ENCODE assay signal across 21 mouse cellular contexts in genomic region chr3:81742124-81742523, GRCm38 (mm10).
"Had no signal": no experiment of that assay in that cellular context is flagged by ENCODE, and none has a peak within 500 bp of the region (broad histone marks: within the 10 kb centered on the region; RNA-seq: fewer than 3 reads in every experiment).

No protein-coding gene starts in this region.

- H3K36me3 ChIP-seq: limb, embryonic 15.5 days; lung, embryonic 15.5 days; midbrain, embryonic 12.5 days; midbrain, embryonic 15.5 days; neural tube, embryonic 12.5 days; neural tube, embryonic 15.5 days had no signal

- H3K27ac ChIP-seq: kidney, postnatal 0 days; layer of hippocampus, adult 2 months; limb, embryonic 15.5 days; liver, embryonic 14.5 days; lung, embryonic 15.5 days; midbrain, embryonic 12.5 days; midbrain, embryonic 15.5 days; neural tube, embryonic 12.5 days; neural tube, embryonic 15.5 days had no signal

- H3K4me1 ChIP-seq: limb, embryonic 15.5 days; lung, embryonic 15.5 days; midbrain, embryonic 12.5 days; midbrain, embryonic 15.5 days; neural tube, embryonic 12.5 days; neural tube, embryonic 15.5 days had no signal

- H3K9me3 ChIP-seq: limb, embryonic 15.5 days; lung, embryonic 15.5 days; midbrain, embryonic 12.5 days; midbrain, embryonic 15.5 days; neural tube, embryonic 12.5 days; neural tube, embryonic 15.5 days had no signal

- H3K9ac ChIP-seq: limb, embryonic 15.5 days; liver, embryonic 14.5 days; liver, postnatal 0 days; lung, embryonic 15.5 days; midbrain, embryonic 12.5 days; midbrain, embryonic 15.5 days; neural tube, embryonic 12.5 days; neural tube, embryonic 15.5 days had no signal

- ATAC-seq: intestine, postnatal 0 days; liver, postnatal 0 days; midbrain, embryonic 15.5 days had no signal

- H3K4me3 ChIP-seq: layer of hippocampus, adult 2 months; limb, embryonic 15.5 days; lung, embryonic 15.5 days; midbrain, embryonic 12.5 days; midbrain, embryonic 15.5 days; neural tube, embryonic 12.5 days; neural tube, embryonic 15.5 days had no signal

- H3K4me2 ChIP-seq: limb, embryonic 15.5 days; liver, embryonic 11.5 days; lung, embryonic 15.5 days; midbrain, embryonic 12.5 days; midbrain, embryonic 15.5 days; neural tube, embryonic 12.5 days; neural tube, embryonic 15.5 days had no signal

- H3K27me3 ChIP-seq: limb, embryonic 15.5 days; lung, embryonic 15.5 days; midbrain, embryonic 12.5 days; midbrain, embryonic 15.5 days; neural tube, embryonic 12.5 days; neural tube, embryonic 15.5 days had no signal

- DNase-seq: kidney, adult 2 months; kidney, postnatal 25 days; layer of hippocampus, adult 9-11 months; liver, postnatal 0 days; lung, postnatal 36 days; right cerebral cortex, adult 18-20 months; right cerebral cortex, postnatal 14 days; right cerebral cortex, postnatal 4 days; thymus, adult 18-20 months; thymus, postnatal 36 days had no signal
